Comparison of ENCODE assay signal across 20 mouse cellular contexts in genomic region chr11:100819626-100820025, GRCm38 (mm10). TPM values are rescaled to one million over a fixed set of nuclear protein-coding genes. Genes with fewer than 3 reads are reported as not detected.
DNase-seq lines count a peak whose midpoint lies in the region; ATAC-seq and TF ChIP-seq lines count a peak whose summit lies in the region.
"Had no signal": no experiment of that assay in that cellular context is flagged by ENCODE, and none has a peak within 500 bp of the region (broad histone marks: within the 10 kb centered on the region; RNA-seq: fewer than 3 reads in every experiment).

No protein-coding gene starts in this region.

- H3K4me1 ChIP-seq in heart, embryonic 13.5 days: peaks cover 96% of the 10 kb centered on the region
- H3K4me1 ChIP-seq in limb, embryonic 13.5 days: peaks cover 45% of the 10 kb centered on the region
- peaks cover 68% of the 10 kb centered on the region for H3K4me1 ChIP-seq in liver, embryonic 16.5 days (ENCODE audit: control insufficient read depth, low read depth, low read length)
- peaks cover 3% of the 10 kb centered on the region for H3K4me1 ChIP-seq in stomach, postnatal 0 days (replicated peaks; ENCODE audit: control insufficient read depth, insufficient read depth)

- 0 out of 2 replicates have a peak overlapping the region, but pooled peaks have one; percentile 5 for H3K27ac ChIP-seq in heart, embryonic 13.5 days (replicated peaks)
- H3K27ac ChIP-seq in limb, embryonic 13.5 days: no peak overlapping the region
- 0 out of 2 replicates have a peak overlapping the region, but pooled peaks have one; percentile 16 for H3K27ac ChIP-seq in liver, embryonic 16.5 days (ENCODE audit: low read length)
- H3K27ac ChIP-seq in stomach, postnatal 0 days (replicated peaks): no peak overlapping the region
- H3K27ac ChIP-seq: forebrain, embryonic 15.5 days; hindbrain, embryonic 15.5 days; neural tube, embryonic 15.5 days had no signal

- 47% methylated on average over 16 of the region's 16 CpGs for WGBS in heart, embryonic 13.5 days
- 45% methylated on average over 16 of the region's 16 CpGs for WGBS in limb, embryonic 13.5 days
- WGBS in liver, embryonic 16.5 days (ENCODE audit: insufficient replicate concordance): 30% methylated on average over 16 of the region's 16 CpGs
- 86% methylated on average over 16 of the region's 16 CpGs for whole genome bisulfite sequencing in stomach, postnatal 0 days

- DNase-seq in heart, postnatal 4 days: no peak
- peak; percentile 74 for DNase-seq in thymus, postnatal 25 days
- no peak for DNase-seq in adrenal gland, adult 18-20 months (ENCODE audit: low spot score in 2 of 2)
- no peak for DNase-seq in spleen, postnatal 36 days (ENCODE audit: low spot score in 2 of 2)
- no peak for DNase-seq in stomach, postnatal 0 days (ENCODE audit: low spot score)
- DNase-seq: adrenal gland, postnatal 14 days; cerebellum, postnatal 36 days; gastrocnemius, postnatal 10 days; kidney, adult 2 months had no signal

- no peak overlapping the region; the same call in 1 of the 2 replicates for H3K9ac ChIP-seq in heart, embryonic 13.5 days
- no peak overlapping the region for H3K9ac ChIP-seq in limb, embryonic 13.5 days
- no peak overlapping the region for H3K9ac ChIP-seq in liver, embryonic 16.5 days (ENCODE audit: low read depth, low read length)
- no peak overlapping the region for H3K9ac ChIP-seq in stomach, postnatal 0 days (ENCODE audit: low read length)
- H3K9ac ChIP-seq: forebrain, embryonic 15.5 days; hindbrain, embryonic 15.5 days; neural tube, embryonic 15.5 days had no signal

- no peak for TF ChIP-seq EP300 in stomach, postnatal 0 days (optimal IDR thresholded peaks at IDR 0.05)

- no peaks in the 10 kb centered on the region for H3K36me3 ChIP-seq in heart, embryonic 13.5 days
- H3K36me3 ChIP-seq in limb, embryonic 13.5 days: no peaks in the 10 kb centered on the region
- no peaks in the 10 kb centered on the region for H3K36me3 ChIP-seq in liver, embryonic 16.5 days (ENCODE audit: control insufficient read depth, insufficient read depth)
- no peaks in the 10 kb centered on the region for H3K36me3 ChIP-seq in stomach, postnatal 0 days (ENCODE audit: control insufficient read depth, insufficient read depth, low read length)
- H3K36me3 ChIP-seq: forebrain, embryonic 15.5 days; hindbrain, embryonic 15.5 days; neural tube, embryonic 15.5 days had no signal

- H3K4me2 ChIP-seq in heart, embryonic 13.5 days: no peak overlapping the region
- peak overlapping the region; percentile 44 for H3K4me2 ChIP-seq in limb, embryonic 13.5 days (replicated peaks)
- peak overlapping the region; percentile 11; the same call in 1 of the 2 replicates for H3K4me2 ChIP-seq in liver, embryonic 16.5 days (ENCODE audit: low read depth, low read length)
- no peak overlapping the region for H3K4me2 ChIP-seq in stomach, postnatal 0 days (replicated peaks; ENCODE audit: low read depth)
- H3K4me2 ChIP-seq: forebrain, embryonic 15.5 days; hindbrain, embryonic 15.5 days; neural tube, embryonic 15.5 days had no signal

- H3K27me3 ChIP-seq in heart, embryonic 13.5 days (replicated peaks): no peaks in the 10 kb centered on the region
- H3K27me3 ChIP-seq in limb, embryonic 13.5 days: peaks cover 39% of the 10 kb centered on the region
- H3K27me3 ChIP-seq in liver, embryonic 16.5 days (ENCODE audit: control insufficient read depth, insufficient read depth, low read depth, low read length): no peaks in the 10 kb centered on the region
- H3K27me3 ChIP-seq in stomach, postnatal 0 days (ENCODE audit: control insufficient read depth, insufficient read depth, low read length): no peaks in the 10 kb centered on the region
- H3K27me3 ChIP-seq: hindbrain, embryonic 15.5 days; neural tube, embryonic 15.5 days; Patski had no signal

- ATAC-seq in heart, embryonic 13.5 days (ENCODE audit: extremely low read depth, insufficient number of reproducible peaks, low FRiP score, low TSS enrichment): no peak
- no peak for ATAC-seq in limb, embryonic 13.5 days (ENCODE audit: low FRiP score, low read depth)
- ATAC-seq in liver, embryonic 16.5 days (ENCODE audit: low read depth): peak; percentile 27
- ATAC-seq in stomach, postnatal 0 days (ENCODE audit: low FRiP score, low TSS enrichment): no peak
- ATAC-seq: forebrain, embryonic 15.5 days; Patski had no signal

- no peaks in the 10 kb centered on the region for H3K9me3 ChIP-seq in heart, embryonic 13.5 days
- no peaks in the 10 kb centered on the region for H3K9me3 ChIP-seq in limb, embryonic 13.5 days
- H3K9me3 ChIP-seq in liver, embryonic 16.5 days (replicated peaks; ENCODE audit: control insufficient read depth, low read length): no peaks in the 10 kb centered on the region
- H3K9me3 ChIP-seq in stomach, postnatal 0 days (ENCODE audit: control insufficient read depth, low read length): no peaks in the 10 kb centered on the region
- H3K9me3 ChIP-seq: forebrain, embryonic 15.5 days; hindbrain, embryonic 15.5 days; neural tube, embryonic 15.5 days had no signal

- no peak overlapping the region for H3K4me3 ChIP-seq in heart, embryonic 13.5 days
- no peak overlapping the region for H3K4me3 ChIP-seq in limb, embryonic 13.5 days
- H3K4me3 ChIP-seq in liver, embryonic 16.5 days (ENCODE audit: low read depth, low read length): no peak overlapping the region
- H3K4me3 ChIP-seq in stomach, postnatal 0 days (ENCODE audit: low read depth, low read length): no peak overlapping the region
- H3K4me3 ChIP-seq: forebrain, embryonic 15.5 days; hindbrain, embryonic 15.5 days; neural tube, embryonic 15.5 days had no signal

- no peak for TF ChIP-seq CTCF in stomach, postnatal 0 days (IDR thresholded peaks at IDR 0.05; ENCODE audit: low read depth)

RNA-seq across cellular contexts. Expression of gene Stat5b, which starts 30.9 kb away (rescaled TPM):
- 24.3 and 27.0 TPM in 2 replicates for polyA plus RNA-seq in heart, embryonic 13.5 days (2015; fragmentation: Nextera tagmentation; extraction: Ambion mirVana)
- total RNA-seq in heart, postnatal 4 days (2021): 10 to 100 TPM; 45.4 to 52.4 TPM
- polyA plus RNA-seq in limb, embryonic 13.5 days (2015; fragmentation: Nextera tagmentation; extraction: Ambion mirVana): 18.9 and 19.8 TPM in 2 replicates
- polyA plus RNA-seq in liver, embryonic 16.5 days (2015; fragmentation: Nextera tagmentation; extraction: Ambion mirVana): 21.8 and 22.6 TPM in 2 replicates
- 10 to 100 TPM; 40.1 to 74.3 TPM for total RNA-seq in adrenal gland, adult 18-20 months (2021)
- 16.1 and 17.3 TPM in 2 replicates for polyA plus RNA-seq in stomach, postnatal 0 days (2015; fragmentation: Nextera tagmentation; extraction: Ambion mirVana)

RNA-seq across cellular contexts. Expression of gene Stat5a, which starts 39.5 kb away (rescaled TPM):
- 5.2 and 5.9 TPM in 2 replicates for polyA plus RNA-seq in heart, embryonic 13.5 days (2015; fragmentation: Nextera tagmentation; extraction: Ambion mirVana)
- 10 to 100 TPM; 15.7 to 17.4 TPM for total RNA-seq in heart, postnatal 4 days (2021)
- 5.2 and 5.7 TPM in 2 replicates for polyA plus RNA-seq in limb, embryonic 13.5 days (2015; fragmentation: Nextera tagmentation; extraction: Ambion mirVana)
- polyA plus RNA-seq in liver, embryonic 16.5 days (2015; fragmentation: Nextera tagmentation; extraction: Ambion mirVana): 8.1 and 8.3 TPM in 2 replicates
- total RNA-seq in adrenal gland, adult 18-20 months (2021): 10 to 100 TPM; 28.0 to 29.3 TPM
- 13.0 and 13.5 TPM in 2 replicates for polyA plus RNA-seq in stomach, postnatal 0 days (2015; fragmentation: Nextera tagmentation; extraction: Ambion mirVana)

RNA-seq across cellular contexts. Expression of gene Ghdc, which starts 48.9 kb away (rescaled TPM):
- 6.0 and 7.2 TPM in 2 replicates for polyA plus RNA-seq in heart, embryonic 13.5 days (2015; fragmentation: Nextera tagmentation; extraction: Ambion mirVana)
- total RNA-seq in heart, postnatal 4 days (2021): 1 to 10 TPM; 7.8 to 9.9 TPM
- 6.6 and 8.0 TPM in 2 replicates for polyA plus RNA-seq in limb, embryonic 13.5 days (2015; fragmentation: Nextera tagmentation; extraction: Ambion mirVana)
- 1.6 and 2.1 TPM in 2 replicates for polyA plus RNA-seq in liver, embryonic 16.5 days (2015; fragmentation: Nextera tagmentation; extraction: Ambion mirVana)
- total RNA-seq in adrenal gland, adult 18-20 months (2021): 10 to 100 TPM; 17.8 to 21.4 TPM
- 3.6 and 3.9 TPM in 2 replicates for polyA plus RNA-seq in stomach, postnatal 0 days (2015; fragmentation: Nextera tagmentation; extraction: Ambion mirVana)

RNA-seq across cellular contexts. Expression of gene Hcrt, which starts 56.9 kb away (rescaled TPM):
- not detected in 2 replicates for polyA plus RNA-seq in heart, embryonic 13.5 days (2015; fragmentation: Nextera tagmentation; extraction: Ambion mirVana)
- total RNA-seq in heart, postnatal 4 days (2021): not detected
- not detected in 2 replicates for polyA plus RNA-seq in limb, embryonic 13.5 days (2015; fragmentation: Nextera tagmentation; extraction: Ambion mirVana)
- polyA plus RNA-seq in liver, embryonic 16.5 days (2015; fragmentation: Nextera tagmentation; extraction: Ambion mirVana): not detected in 2 replicates
- total RNA-seq in adrenal gland, adult 18-20 months (2021): not detected
- polyA plus RNA-seq in stomach, postnatal 0 days (2015; fragmentation: Nextera tagmentation; extraction: Ambion mirVana): not detected in 2 replicates
- total RNA-seq: adrenal gland, postnatal 14 days; gastrocnemius, postnatal 10 days; monocyte, adult 5-6 weeks had no signal
- polyA plus RNA-seq: heart, embryonic 14.5 days; kidney, adult 2 months; large intestine, adult 2 months; lung, embryonic 16.5 days; Patski had no signal

RNA-seq across cellular contexts. Expression of gene Kcnh4, which starts 59.9 kb away (rescaled TPM):
- not detected in 2 replicates for polyA plus RNA-seq in heart, embryonic 13.5 days (2015; fragmentation: Nextera tagmentation; extraction: Ambion mirVana)
- total RNA-seq in heart, postnatal 4 days (2021): not detected
- polyA plus RNA-seq in limb, embryonic 13.5 days (2015; fragmentation: Nextera tagmentation; extraction: Ambion mirVana): not detected in 2 replicates
- polyA plus RNA-seq in liver, embryonic 16.5 days (2015; fragmentation: Nextera tagmentation; extraction: Ambion mirVana): not detected in 2 replicates
- total RNA-seq in adrenal gland, adult 18-20 months (2021): under 1 TPM; 0.10 to 0.16 TPM
- 0.06 TPM in 2 replicates for polyA plus RNA-seq in stomach, postnatal 0 days (2015; fragmentation: Nextera tagmentation; extraction: Ambion mirVana)
- total RNA-seq: gastrocnemius, postnatal 10 days; monocyte, adult 5-6 weeks had no signal
- polyA plus RNA-seq: heart, embryonic 14.5 days; lung, embryonic 16.5 days had no signal

Comparison
In these comparisons a context has a peak if more than half of its experiments do, and no peak if none do; other contexts are left out.
1. H3K27ac ChIP-seq: peak in heart, embryonic 13.5 days (single experiment) and liver, embryonic 16.5 days (single experiment); none in limb, embryonic 13.5 days (single experiment) and stomach, postnatal 0 days (single experiment).
2. H3K4me2 ChIP-seq: peak in limb, embryonic 13.5 days (single experiment) and liver, embryonic 16.5 days (single experiment); none in heart, embryonic 13.5 days (single experiment) and stomach, postnatal 0 days (single experiment).